Mouse (Mus musculus) embryo, embryonic 10.5 days (tissue): ENCODE results near the gene Cpne5.
A peak's percentile ranks its signal among the peaks of the same experiment; 100 is the strongest.
"Not testable (repeated sequence)": the region's sequence is repeated elsewhere in the genome, so short reads cannot be mapped to it uniquely, and the experiment has no call there.

ENCODE experiments used
- DNase-seq: peaks from one replicate; pipeline ENCODE4 v3.0.0-alpha.2; 2015; ENCODE audit warnings: low spot score

The Cpne5 gene

GRCm38 (mm10) chr17:29237772-29238420 lies at the start of gene Cpne5:
Gene Cpne5 (minus strand): TSS chr17:29238167.
- peak; percentile 35 for DNase-seq

GRCm38 (mm10) chr17:29282216-29282952 lies 44.4 kb upstream of the Cpne5 start:
- no peak for DNase-seq

- DNase-seq: no peak
These were observed 43.6 kb upstream of the Cpne5 start for GRCm38 (mm10) chr17:29281541-29281940.

- no peak for DNase-seq
These were observed 42.5 kb upstream of the Cpne5 start for GRCm38 (mm10) chr17:29280422-29280821.

GRCm38 (mm10) chr17:29273889-29274288 lies 35.9 kb upstream of the Cpne5 start:
- DNase-seq: no peak

- no peak for DNase-seq
These were observed 35.2 kb upstream of the Cpne5 start for GRCm38 (mm10) chr17:29273156-29273555.

- no peak for DNase-seq
These were observed 32.3 kb upstream of the Cpne5 start for GRCm38 (mm10) chr17:29270148-29270698.

- DNase-seq: peak; percentile 10
These were observed 31.4 kb upstream of the Cpne5 start for GRCm38 (mm10) chr17:29269349-29269706.

- peak; percentile 96 for DNase-seq
These were observed 30.8 kb upstream of the Cpne5 start, which contains the start of gene BC004004 for GRCm38 (mm10) chr17:29268682-29269348. Gene BC004004 (plus strand): TSS chr17:29268788.

GRCm38 (mm10) chr17:29267931-29268681 lies 30.1 kb upstream of the Cpne5 start:
- no peak for DNase-seq

GRCm38 (mm10) chr17:29267040-29267439 lies 29.1 kb upstream of the Cpne5 start:
- not testable (repeated sequence) for DNase-seq

- DNase-seq: no peak
These were observed 26.8 kb upstream of the Cpne5 start for GRCm38 (mm10) chr17:29264760-29265159.

GRCm38 (mm10) chr17:29263840-29264633 lies 26.1 kb upstream of the Cpne5 start, which contains the start of gene Ppil1:
Gene Ppil1 (minus strand): TSS chr17:29264186.
- DNase-seq: peak; percentile 92

GRCm38 (mm10) chr17:29263417-29263816 lies 25.4 kb upstream of the Cpne5 start:
- DNase-seq: no peak

GRCm38 (mm10) chr17:29262259-29262649 lies 24.3 kb upstream of the Cpne5 start:
- no peak for DNase-seq

- no peak for DNase-seq
These were observed 23.8 kb upstream of the Cpne5 start for GRCm38 (mm10) chr17:29261603-29262258.

GRCm38 (mm10) chr17:29260501-29260900 lies 22.5 kb upstream of the Cpne5 start:
- no peak for DNase-seq

- DNase-seq: peak; percentile 85
These were observed 21.5 kb upstream of the Cpne5 start for GRCm38 (mm10) chr17:29259489-29259888.

GRCm38 (mm10) chr17:29258921-29259320 lies 21.0 kb upstream of the Cpne5 start:
- no peak for DNase-seq

GRCm38 (mm10) chr17:29258025-29258558 lies 20.1 kb upstream of the Cpne5 start:
- no peak for DNase-seq
